11 mouse cellular contexts compared by ENCODE assay signal in genomic region chr1:172064613-172065141, GRCm38 (mm10). TPM values are rescaled to one million over a fixed set of nuclear protein-coding genes. Genes with fewer than 3 reads are reported as not detected.
A peak's percentile ranks its signal among the peaks of the same experiment; 100 is the strongest.
DNase-seq lines count a peak whose midpoint lies in the region; ATAC-seq lines count a peak whose summit lies in the region.
"Had no signal": no experiment of that assay in that cellular context is flagged by ENCODE, and none has a peak within 500 bp of the region (broad histone marks: within the 10 kb centered on the region; RNA-seq: fewer than 3 reads in every experiment).

No protein-coding gene starts in this region.

- H3K4me1 ChIP-seq in embryonic facial prominence, embryonic 14.5 days (ENCODE audit: control insufficient read depth, insufficient read depth, low read length) = no peaks in the 10 kb centered on the region
- peaks cover 9% of the 10 kb centered on the region for H3K4me1 ChIP-seq in hindbrain, embryonic 14.5 days (replicated peaks; ENCODE audit: control insufficient read depth, insufficient read depth, low read length)
- H3K4me1 ChIP-seq in midbrain, embryonic 14.5 days (ENCODE audit: control insufficient read depth, insufficient read depth, low read length) = 0 out of 2 replicates have a peak, but pooled peaks cover 13% of the 10 kb centered on the region
- H3K4me1 ChIP-seq: lung, embryonic 15.5 days had no signal

- H3K27ac ChIP-seq in embryonic facial prominence, embryonic 14.5 days (replicated peaks; ENCODE audit: low read depth, low read length) = 0 out of 2 replicates have a peak overlapping the region, but pooled peaks have one; percentile 3
- H3K27ac ChIP-seq in hindbrain, embryonic 14.5 days = peak overlapping the region; percentile 53; the same call in 1 of the 2 replicates
- peak overlapping the region; percentile 55 for H3K27ac ChIP-seq in midbrain, embryonic 14.5 days (replicated peaks; ENCODE audit: low read depth, low read length)
- H3K27ac ChIP-seq: lung, embryonic 15.5 days had no signal

- H3K9me3 ChIP-seq in embryonic facial prominence, embryonic 14.5 days (ENCODE audit: control insufficient read depth, low read length) = no peaks in the 10 kb centered on the region
- H3K9me3 ChIP-seq in hindbrain, embryonic 14.5 days (ENCODE audit: control insufficient read depth, low read length) = no peaks in the 10 kb centered on the region
- H3K9me3 ChIP-seq in midbrain, embryonic 14.5 days (ENCODE audit: control insufficient read depth, low read length) = no peaks in the 10 kb centered on the region
- H3K9me3 ChIP-seq: lung, embryonic 15.5 days had no signal

- no peak overlapping the region for H3K4me2 ChIP-seq in embryonic facial prominence, embryonic 14.5 days (ENCODE audit: low read depth, low read length)
- no peak overlapping the region for H3K4me2 ChIP-seq in hindbrain, embryonic 14.5 days (replicated peaks)
- no peak overlapping the region for H3K4me2 ChIP-seq in midbrain, embryonic 14.5 days (ENCODE audit: low read length)
- H3K4me2 ChIP-seq: heart, embryonic 11.5 days; lung, embryonic 15.5 days had no signal

- H3K36me3 ChIP-seq in embryonic facial prominence, embryonic 14.5 days (ENCODE audit: control insufficient read depth, insufficient read depth, low read length) = peaks cover 59% of the 10 kb centered on the region
- H3K36me3 ChIP-seq in hindbrain, embryonic 14.5 days (replicated peaks; ENCODE audit: control insufficient read depth, insufficient read depth) = peaks cover 56% of the 10 kb centered on the region
- H3K36me3 ChIP-seq in midbrain, embryonic 14.5 days (ENCODE audit: control insufficient read depth, insufficient read depth, low read length) = peaks cover 57% of the 10 kb centered on the region

- ATAC-seq in embryonic facial prominence, embryonic 14.5 days (ENCODE audit: low read depth) = no peak
- ATAC-seq in hindbrain, embryonic 14.5 days (ENCODE audit: low FRiP score) = peak; percentile 51
- ATAC-seq in midbrain, embryonic 14.5 days (ENCODE audit: low FRiP score, low TSS enrichment) = peak; percentile 53

- intact Hi-C loops in heart, postnatal 25 days (cut with DNase I) = no loop called here

- no peak overlapping the region for H3K4me3 ChIP-seq in embryonic facial prominence, embryonic 14.5 days (ENCODE audit: low read depth, low read length)
- H3K4me3 ChIP-seq in hindbrain, embryonic 14.5 days (replicated peaks; ENCODE audit: low read length) = no peak overlapping the region
- no peak overlapping the region for H3K4me3 ChIP-seq in midbrain, embryonic 14.5 days (replicated peaks; ENCODE audit: low read depth, low read length)
- H3K4me3 ChIP-seq: lung, embryonic 15.5 days had no signal

- no peak overlapping the region for H3K9ac ChIP-seq in embryonic facial prominence, embryonic 14.5 days (ENCODE audit: low read depth, low read length)
- H3K9ac ChIP-seq in hindbrain, embryonic 14.5 days = no peak overlapping the region
- H3K9ac ChIP-seq in midbrain, embryonic 14.5 days (replicated peaks; ENCODE audit: low read length) = no peak overlapping the region
- H3K9ac ChIP-seq: lung, embryonic 15.5 days had no signal

- H3K27me3 ChIP-seq in embryonic facial prominence, embryonic 14.5 days (replicated peaks; ENCODE audit: control insufficient read depth, insufficient read depth, low read length) = no peaks in the 10 kb centered on the region
- H3K27me3 ChIP-seq in hindbrain, embryonic 14.5 days (ENCODE audit: control insufficient read depth, insufficient read depth, low read length) = no peaks in the 10 kb centered on the region
- H3K27me3 ChIP-seq in midbrain, embryonic 14.5 days (ENCODE audit: control insufficient read depth, insufficient read depth, low read length) = no peaks in the 10 kb centered on the region
- H3K27me3 ChIP-seq: lung, embryonic 15.5 days had no signal

- DNase-seq in heart, adult 11 months = peak; percentile 89
- no peak for DNase-seq in heart, postnatal 4 days
- DNase-seq in embryonic facial prominence, embryonic 14.5 days (ENCODE audit: low spot score) = no peak
- DNase-seq in hindbrain, embryonic 14.5 days (ENCODE audit: low spot score) = no peak
- peak; percentile 50 for DNase-seq in midbrain, embryonic 14.5 days
- no peak for DNase-seq in thymus, postnatal 4 days
- no peak for DNase-seq in kidney, postnatal 14 days
- DNase-seq in heart, postnatal 25 days (ENCODE audit: low spot score) = no peak

- 62% methylated on average over 13 of the region's 13 CpGs for WGBS in embryonic facial prominence, embryonic 14.5 days
- WGBS in hindbrain, embryonic 14.5 days = 42% methylated on average over 13 of the region's 13 CpGs
- WGBS in midbrain, embryonic 14.5 days = 48% methylated on average over 13 of the region's 13 CpGs

RNA-seq across cellular contexts. Expression of gene Nhlh1, which starts 7.3 kb away (rescaled TPM):
- not detected for total RNA-seq in heart, postnatal 4 days (2021)
- polyA plus RNA-seq in embryonic facial prominence, embryonic 14.5 days (2014; fragmentation: Nextera tagmentation; extraction: Ambion mirVana) = 1.6 and 1.9 TPM in 2 replicates
- polyA plus RNA-seq in hindbrain, embryonic 14.5 days (2014; fragmentation: Nextera tagmentation; extraction: Ambion mirVana) = 2.7 and 3.6 TPM in 2 replicates
- 3.6 and 5.5 TPM in 2 replicates for polyA plus RNA-seq in midbrain, embryonic 14.5 days (2014; fragmentation: Nextera tagmentation; extraction: Ambion mirVana)
- not detected for total RNA-seq in heart, postnatal 25 days (2021)
- polyA plus RNA-seq: heart, embryonic 11.5 days; large intestine, adult 2 months; lung, embryonic 15.5 days had no signal

RNA-seq across cellular contexts. Expression of gene Copa, which starts 17.7 kb away (rescaled TPM):
- 100 to 1,000 TPM; 160 to 167 TPM for total RNA-seq in heart, postnatal 4 days (2021)
- polyA plus RNA-seq in embryonic facial prominence, embryonic 14.5 days (2014; fragmentation: Nextera tagmentation; extraction: Ambion mirVana) = 227 and 230 TPM in 2 replicates
- polyA plus RNA-seq in hindbrain, embryonic 14.5 days (2014; fragmentation: Nextera tagmentation; extraction: Ambion mirVana) = 161 and 193 TPM in 2 replicates
- polyA plus RNA-seq in midbrain, embryonic 14.5 days (2014; fragmentation: Nextera tagmentation; extraction: Ambion mirVana) = 96.5 and 188 TPM in 2 replicates
- total RNA-seq in heart, postnatal 25 days (2021) = 100 to 1,000 TPM; 104 to 113 TPM

RNA-seq across cellular contexts. Expression of gene Ncstn, which starts 17.9 kb away (rescaled TPM):
- 10 to 100 TPM; 65.6 to 67.4 TPM for total RNA-seq in heart, postnatal 4 days (2021)
- polyA plus RNA-seq in embryonic facial prominence, embryonic 14.5 days (2014; fragmentation: Nextera tagmentation; extraction: Ambion mirVana) = 91.3 and 107 TPM in 2 replicates
- polyA plus RNA-seq in hindbrain, embryonic 14.5 days (2014; fragmentation: Nextera tagmentation; extraction: Ambion mirVana) = 106 and 111 TPM in 2 replicates
- polyA plus RNA-seq in midbrain, embryonic 14.5 days (2014; fragmentation: Nextera tagmentation; extraction: Ambion mirVana) = 97.7 and 117 TPM in 2 replicates
- 10 to 100 TPM; 42.8 to 44.4 TPM for total RNA-seq in heart, postnatal 25 days (2021)

RNA-seq across cellular contexts. Expression of gene Vangl2, which starts 36.4 kb away (rescaled TPM):
- 10 to 100 TPM; 12.3 to 12.4 TPM for total RNA-seq in heart, postnatal 4 days (2021)
- polyA plus RNA-seq in embryonic facial prominence, embryonic 14.5 days (2014; fragmentation: Nextera tagmentation; extraction: Ambion mirVana) = 13.5 and 16.7 TPM in 2 replicates
- polyA plus RNA-seq in hindbrain, embryonic 14.5 days (2014; fragmentation: Nextera tagmentation; extraction: Ambion mirVana) = 48.9 and 49.5 TPM in 2 replicates
- 52.7 and 57.3 TPM in 2 replicates for polyA plus RNA-seq in midbrain, embryonic 14.5 days (2014; fragmentation: Nextera tagmentation; extraction: Ambion mirVana)
- total RNA-seq in heart, postnatal 25 days (2021) = 1 to 10 TPM; 1.5 to 2.4 TPM

Comparison
In these comparisons a context has a peak if more than half of its experiments do, and no peak if none do; other contexts are left out.
1. DNase-seq: peak in heart, adult 11 months (single experiment) and midbrain, embryonic 14.5 days (single experiment); none in heart, postnatal 4 days (single experiment), embryonic facial prominence, embryonic 14.5 days (single experiment), hindbrain, embryonic 14.5 days (single experiment), thymus, postnatal 4 days (single experiment), kidney, postnatal 14 days (single experiment) and heart, postnatal 25 days (single experiment).
2. H3K27ac ChIP-seq: peak in every context shown above with its lines; median percentile 55 in midbrain, embryonic 14.5 days; 53 in hindbrain, embryonic 14.5 days; 3 in embryonic facial prominence, embryonic 14.5 days.